Mouse (Mus musculus) right cerebral cortex, postnatal 14 days (tissue): ENCODE results near the gene Cyp2u1.

Source experiments
- DNase-seq: peaks from one replicate; pipeline ENCODE4 v3.0.0; 2022

The Cyp2u1 gene

GRCm38 (mm10) chr3:131251601-131252000 lies 51.4 kb downstream of the Cyp2u1 start:
- no peak for DNase-seq

GRCm38 (mm10) chr3:131250978-131251377 lies 52.0 kb downstream of the Cyp2u1 start:
- no peak for DNase-seq

- DNase-seq, result no peak
Observed at GRCm38 (mm10) chr3:131250283-131250682, 52.7 kb downstream of the Cyp2u1 start.

GRCm38 (mm10) chr3:131248444-131248843 lies 54.6 kb downstream of the Cyp2u1 start:
- DNase-seq, result no peak

GRCm38 (mm10) chr3:131247851-131248250 lies 55.2 kb downstream of the Cyp2u1 start:
- no peak for DNase-seq

DNA sequence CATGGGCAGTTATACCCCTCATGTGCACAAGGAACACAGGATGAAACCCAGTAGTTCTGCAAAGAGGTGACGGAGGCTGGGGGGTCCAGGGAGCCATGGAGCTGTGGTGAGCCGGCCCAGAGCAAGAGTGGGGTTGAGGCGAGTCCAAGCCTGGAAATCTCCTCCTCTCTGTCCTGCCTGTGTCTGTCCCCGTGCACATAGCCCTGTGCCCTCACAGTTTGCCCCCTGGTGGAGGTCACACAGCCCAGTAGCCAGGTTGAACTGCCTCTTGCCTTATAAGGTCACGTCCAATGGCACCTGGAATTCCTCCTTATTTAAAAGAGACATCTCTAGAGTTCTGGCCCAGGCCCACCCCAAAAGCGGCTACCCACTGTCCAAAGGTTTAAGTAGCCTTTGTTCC lies 55.6 kb downstream of the Cyp2u1 start:
- DNase-seq, result no peak

GRCm38 (mm10) chr3:131246579-131247046 lies 56.4 kb downstream of the Cyp2u1 start:
- no peak for DNase-seq

- peak; percentile 60 for DNase-seq
Observed at GRCm38 (mm10) chr3:131245766-131246578, 57.1 kb downstream of the Cyp2u1 start.
